Mouse (Mus musculus): Measurements from ENCODE around the gene Pcsk7. TPM values are rescaled to one million over a fixed set of nuclear protein-coding genes. Genes with fewer than 3 reads are reported as not detected.
A peak's percentile ranks its signal among the peaks of the same experiment; 100 is the strongest.

Pcsk7 gene
- polyA plus RNA-seq, 1 experiment from 2014 or later, result 19.7 TPM

GRCm38 (mm10) chr9:45953511-45954293 is 47.4 kb downstream of the Pcsk7 start:
- 28% methylated on average over 13 of the region's 13 CpGs for WGBS
- peak overlapping the region; percentile 99 for H3K9ac ChIP-seq (ENCODE audit: low read length)
- peak overlapping the region; percentile 80 for H3K4me2 ChIP-seq (replicated peaks; ENCODE audit: low read depth)
- peak overlapping the region; percentile 98 for H3K27ac ChIP-seq (replicated peaks)
- TF ChIP-seq EP300 (optimal IDR thresholded peaks at IDR 0.05) (no peak), CTCF (IDR thresholded peaks at IDR 0.05; ENCODE audit: low read depth) (no peak)
- DNase-seq (ENCODE audit: low spot score), result no peak
- no peaks in the 10 kb centered on the region for H3K9me3 ChIP-seq (ENCODE audit: control insufficient read depth, low read length)
- H3K36me3 ChIP-seq (ENCODE audit: control insufficient read depth, insufficient read depth, low read length), result peaks cover 27% of the 10 kb centered on the region
- peaks cover 4% of the 10 kb centered on the region for H3K4me1 ChIP-seq (replicated peaks; ENCODE audit: control insufficient read depth, insufficient read depth)
- no peak for ATAC-seq (ENCODE audit: low FRiP score, low TSS enrichment)
- H3K4me3 ChIP-seq (ENCODE audit: low read depth, low read length), result peak overlapping the region; percentile 93
- no peaks in the 10 kb centered on the region for H3K27me3 ChIP-seq (ENCODE audit: control insufficient read depth, insufficient read depth, low read length)

GRCm38 (mm10) chr9:45954294-45955106 is 48.2 kb downstream of the Pcsk7 start:
- peak overlapping the region; percentile 99 for H3K9ac ChIP-seq (ENCODE audit: low read length)
- under 1% methylated on average over 51 of the region's 63 CpGs for WGBS
- H3K27ac ChIP-seq (replicated peaks), result peak overlapping the region; percentile 98
- peaks cover 4% of the 10 kb centered on the region for H3K4me1 ChIP-seq (replicated peaks; ENCODE audit: control insufficient read depth, insufficient read depth)
- H3K4me3 ChIP-seq (ENCODE audit: low read depth, low read length), result peak overlapping the region; percentile 93
- ATAC-seq (ENCODE audit: low FRiP score, low TSS enrichment) (peak; percentile 75), DNase-seq (ENCODE audit: low spot score) (peak; percentile 77)
- H3K36me3 ChIP-seq (ENCODE audit: control insufficient read depth, insufficient read depth, low read length), result peaks cover 23% of the 10 kb centered on the region
- TF ChIP-seq EP300 (optimal IDR thresholded peaks at IDR 0.05), result no peak
- no peak for TF ChIP-seq CTCF (IDR thresholded peaks at IDR 0.05; ENCODE audit: low read depth)
- peak overlapping the region; percentile 80 for H3K4me2 ChIP-seq (replicated peaks; ENCODE audit: low read depth)
- H3K9me3 ChIP-seq (ENCODE audit: control insufficient read depth, low read length), result no peaks in the 10 kb centered on the region
- H3K27me3 ChIP-seq (ENCODE audit: control insufficient read depth, insufficient read depth, low read length), result no peaks in the 10 kb centered on the region

GRCm38 (mm10) chr9:45955107-45955963 is 49.0 kb downstream of the Pcsk7 start, which contains the start of gene Sidt2:
Sidt2 (minus strand) TSS chr9:45955258.
- under 1% methylated on average over 48 of the region's 48 CpGs for WGBS
- peak; percentile 94 for ATAC-seq (ENCODE audit: low FRiP score, low TSS enrichment)

GRCm38 (mm10) chr9:45958023-45958670 is 51.9 kb downstream of the Pcsk7 start:
- Histone ChIP-seq H3K9me3 (ENCODE audit: control insufficient read depth, low read length) (no peaks in the 10 kb centered on the region), H3K27ac (replicated peaks) (no peak overlapping the region), H3K9ac (ENCODE audit: low read length) (no peak overlapping the region), H3K4me2 (replicated peaks; ENCODE audit: low read depth) (no peak overlapping the region), H3K27me3 (ENCODE audit: control insufficient read depth, insufficient read depth, low read length) (no peaks in the 10 kb centered on the region), H3K36me3 (ENCODE audit: control insufficient read depth, insufficient read depth, low read length) (0 out of 2 replicates have a peak, but pooled peaks cover 3% of the 10 kb centered on the region), H3K4me1 (replicated peaks; ENCODE audit: control insufficient read depth, insufficient read depth) (peaks cover 4% of the 10 kb centered on the region), H3K4me3 (ENCODE audit: low read depth, low read length) (no peak overlapping the region)
- TF ChIP-seq EP300 (optimal IDR thresholded peaks at IDR 0.05) (no peak), CTCF (IDR thresholded peaks at IDR 0.05; ENCODE audit: low read depth) (no peak)
- 55% methylated on average over 7 of the region's 7 CpGs for WGBS
- no peak for ATAC-seq (ENCODE audit: low FRiP score, low TSS enrichment)
- DNase-seq (ENCODE audit: low spot score), result no peak

More at GRCm38 (mm10) chr9:45955107-45955963, 49.0 kb downstream of the Pcsk7 start, which contains the start of gene Sidt2:
- H3K36me3 ChIP-seq (ENCODE audit: control insufficient read depth, insufficient read depth, low read length), result peaks cover 17% of the 10 kb centered on the region
- TF ChIP-seq CTCF (IDR thresholded peaks at IDR 0.05; ENCODE audit: low read depth), result no peak
- no peak for TF ChIP-seq EP300 (optimal IDR thresholded peaks at IDR 0.05)
- peak within 1 kb of the TSS; percentile 98 for H3K27ac ChIP-seq (replicated peaks)
- peaks cover 4% of the 10 kb centered on the region for H3K4me1 ChIP-seq (replicated peaks; ENCODE audit: control insufficient read depth, insufficient read depth)
- peak within 1 kb of the TSS; percentile 80 for H3K4me2 ChIP-seq (replicated peaks; ENCODE audit: low read depth)
- peak within 1 kb of the TSS; percentile 93 for H3K4me3 ChIP-seq (ENCODE audit: low read depth, low read length)
- peak; percentile 91 for DNase-seq (ENCODE audit: low spot score)
- H3K9me3 ChIP-seq (ENCODE audit: control insufficient read depth, low read length), result no peaks in the 10 kb centered on the region
- H3K9ac ChIP-seq (ENCODE audit: low read length), result peak within 1 kb of the TSS; percentile 99
- H3K27me3 ChIP-seq (ENCODE audit: control insufficient read depth, insufficient read depth, low read length), result no peaks in the 10 kb centered on the region

- Histone ChIP-seq H3K9me3 (ENCODE audit: control insufficient read depth, low read length) (no peaks in the 10 kb centered on the region), H3K27me3 (ENCODE audit: control insufficient read depth, insufficient read depth, low read length) (no peaks in the 10 kb centered on the region), H3K9ac (ENCODE audit: low read length) (no peak overlapping the region), H3K36me3 (ENCODE audit: control insufficient read depth, insufficient read depth, low read length) (0 out of 2 replicates have a peak, but pooled peaks cover 3% of the 10 kb centered on the region), H3K4me2 (replicated peaks; ENCODE audit: low read depth) (no peak overlapping the region), H3K27ac (replicated peaks) (0 out of 2 replicates have a peak overlapping the region, but pooled peaks have one; percentile 49), H3K4me3 (ENCODE audit: low read depth, low read length) (no peak overlapping the region), H3K4me1 (replicated peaks; ENCODE audit: control insufficient read depth, insufficient read depth) (peaks cover 1% of the 10 kb centered on the region)
- no peak for TF ChIP-seq EP300 (optimal IDR thresholded peaks at IDR 0.05)
- no peak for TF ChIP-seq CTCF (IDR thresholded peaks at IDR 0.05; ENCODE audit: low read depth)
- WGBS, result 47% methylated on average over 4 of the region's 4 CpGs
- no peak for DNase-seq (ENCODE audit: low spot score)
- ATAC-seq (ENCODE audit: low FRiP score, low TSS enrichment), result no peak
Measured at GRCm38 (mm10) chr9:45958851-45959250, 52.6 kb downstream of the Pcsk7 start.

All from stomach, postnatal 0 days (tissue).